Mouse (Mus musculus): ENCODE results near the gene Rsrp1. TPM values are rescaled to one million over a fixed set of nuclear protein-coding genes. Genes with fewer than 3 reads are reported as not detected.
"Not testable (repeated sequence)": the region's sequence is repeated elsewhere in the genome, so short reads cannot be mapped to it uniquely, and the experiment has no call there.

The Rsrp1 gene
- total RNA-seq (2015; ENCODE audit: low replicate concordance) (722 and 849 TPM in 2 replicates), total RNA-seq (2017; ENCODE audit: low replicate concordance) (222 and 384 TPM in 2 replicates)

GRCm38 (mm10) chr4:134923258-134924018, at the start of gene Rsrp1:
Rsrp1 (plus strand) TSS chr4:134923592.
- peak; percentile 85 for ATAC-seq (replicated peaks; ENCODE audit: low FRiP score, poor library complexity, severe bottlenecking)

- no peak for ATAC-seq (replicated peaks; ENCODE audit: low FRiP score, poor library complexity, severe bottlenecking)
These were observed 47.2 kb upstream of the Rsrp1 start for GRCm38 (mm10) chr4:134876171-134876570.

GRCm38 (mm10) chr4:134879410-134879981, 43.9 kb upstream of the Rsrp1 start:
- ATAC-seq (replicated peaks; ENCODE audit: low FRiP score, poor library complexity, severe bottlenecking): 0 out of 2 replicates have a peak, but pooled peaks have one; percentile 33

- no peak for ATAC-seq (replicated peaks; ENCODE audit: low FRiP score, poor library complexity, severe bottlenecking)
These were observed 43.4 kb upstream of the Rsrp1 start for GRCm38 (mm10) chr4:134880041-134880440.

- peak; percentile 69 for ATAC-seq (replicated peaks; ENCODE audit: low FRiP score, poor library complexity, severe bottlenecking)
These were observed 40.1 kb upstream of the Rsrp1 start for GRCm38 (mm10) chr4:134883266-134883665.

- no peak for ATAC-seq (replicated peaks; ENCODE audit: low FRiP score, poor library complexity, severe bottlenecking)
These were observed 39.6 kb upstream of the Rsrp1 start for GRCm38 (mm10) chr4:134883808-134884207.

GRCm38 (mm10) chr4:134884364-134884763, 39.0 kb upstream of the Rsrp1 start:
- ATAC-seq (replicated peaks; ENCODE audit: low FRiP score, poor library complexity, severe bottlenecking): no peak

- no peak for ATAC-seq (replicated peaks; ENCODE audit: low FRiP score, poor library complexity, severe bottlenecking)
These were observed 31.3 kb upstream of the Rsrp1 start for GRCm38 (mm10) chr4:134892096-134892495.

- ATAC-seq (replicated peaks; ENCODE audit: low FRiP score, poor library complexity, severe bottlenecking): peak; percentile 23; the same call in 1 of the 2 replicates
These were observed 26.1 kb upstream of the Rsrp1 start for GRCm38 (mm10) chr4:134897256-134897655.

GRCm38 (mm10) chr4:134901126-134901525, 22.3 kb upstream of the Rsrp1 start:
- no peak for ATAC-seq (replicated peaks; ENCODE audit: low FRiP score, poor library complexity, severe bottlenecking)

GRCm38 (mm10) chr4:134903046-134903445, 20.3 kb upstream of the Rsrp1 start:
- no peak for ATAC-seq (replicated peaks; ENCODE audit: low FRiP score, poor library complexity, severe bottlenecking)

GRCm38 (mm10) chr4:134911406-134911805, 12.0 kb upstream of the Rsrp1 start:
- ATAC-seq (replicated peaks; ENCODE audit: low FRiP score, poor library complexity, severe bottlenecking): not testable (repeated sequence)

GRCm38 (mm10) chr4:134913413-134913812, 10.0 kb upstream of the Rsrp1 start:
- ATAC-seq (replicated peaks; ENCODE audit: low FRiP score, poor library complexity, severe bottlenecking): peak; percentile 51

GRCm38 (mm10) chr4:134914122-134914863, 9.1 kb upstream of the Rsrp1 start:
- peak; percentile 64 for ATAC-seq (replicated peaks; ENCODE audit: low FRiP score, poor library complexity, severe bottlenecking)

GRCm38 (mm10) chr4:134914864-134915209, 8.6 kb upstream of the Rsrp1 start, which contains the start of gene Tmem50a:
Tmem50a (minus strand) TSS chr4:134915024.
- peak; percentile 89 for ATAC-seq (replicated peaks; ENCODE audit: low FRiP score, poor library complexity, severe bottlenecking)

GRCm38 (mm10) chr4:134915223-134916050, 8.0 kb upstream of the Rsrp1 start:
- ATAC-seq (replicated peaks; ENCODE audit: low FRiP score, poor library complexity, severe bottlenecking): peak; percentile 7

- ATAC-seq (replicated peaks; ENCODE audit: low FRiP score, poor library complexity, severe bottlenecking): 0 out of 2 replicates have a peak, but pooled peaks have one; percentile 27
These were observed 6.2 kb upstream of the Rsrp1 start for GRCm38 (mm10) chr4:134917194-134917593.

GRCm38 (mm10) chr4:134918381-134918780, 5.0 kb upstream of the Rsrp1 start:
- no peak for ATAC-seq (replicated peaks; ENCODE audit: low FRiP score, poor library complexity, severe bottlenecking)

GRCm38 (mm10) chr4:134919733-134920540, 3.5 kb upstream of the Rsrp1 start:
- peak; percentile 40; the same call in 1 of the 2 replicates for ATAC-seq (replicated peaks; ENCODE audit: low FRiP score, poor library complexity, severe bottlenecking)

Measured in erythroid progenitor cell, adult 5-6 weeks (primary cell).